Mouse (Mus musculus) central nervous system, embryonic 11.5 days (tissue): ENCODE measurements around the gene 1700040F15Rik. TPM values are rescaled to one million over a fixed set of nuclear protein-coding genes. Genes with fewer than 3 reads are reported as not detected.

Source experiments
- polyA plus RNA-seq: library from polyadenylated mRNA; depleted of rRNA; stranded (reverse); fragments of >200 nt; gene quantifications from 2 replicates; pipeline ENCODE4 v1.2.3, GENCODE M21; 2012; rRNA removed

Gene 1700040F15Rik
- not detected in 2 replicates for polyA plus RNA-seq

GRCm38 (mm10) chrY:61101947-61102346 is at the start of gene 1700040F15Rik:
Gene 1700040F15Rik (plus strand): TSS chrY:61102247.

